ENCODE assay signal across 8 mouse cellular contexts in the genomic region with DNA sequence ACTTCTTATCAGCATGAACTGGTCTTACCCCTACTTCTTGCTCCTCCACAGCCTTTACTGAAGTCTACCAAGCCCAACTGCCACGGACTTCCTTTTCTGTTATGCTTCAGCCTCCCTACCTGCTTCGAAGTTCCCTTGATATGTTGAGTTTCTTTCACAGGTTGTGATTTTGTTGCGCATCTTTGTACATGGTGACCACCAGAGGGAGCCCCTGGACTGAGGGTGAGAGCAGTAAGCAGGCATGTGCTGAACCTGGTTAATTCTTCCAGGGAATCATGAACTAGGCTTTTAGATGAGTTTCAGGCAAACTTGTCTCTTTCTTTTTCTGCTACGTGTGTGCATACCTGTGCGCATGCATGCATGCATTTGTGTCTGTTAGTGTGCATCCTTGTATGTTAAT.
A peak's percentile ranks its signal among the peaks of the same experiment; 100 is the strongest.
DNase-seq lines count a peak whose midpoint lies in the region; ATAC-seq lines count a peak whose summit lies in the region.

No protein-coding gene starts in this region.

- H3K36me3 ChIP-seq in kidney, embryonic 14.5 days (ENCODE audit: control insufficient read depth, insufficient read depth, low read length), result no peaks in the 10 kb centered on the region
- no peaks in the 10 kb centered on the region for H3K36me3 ChIP-seq in neural tube, embryonic 14.5 days (ENCODE audit: control insufficient read depth, insufficient read depth, low read length)

- no peak overlapping the region for H3K4me3 ChIP-seq in kidney, embryonic 14.5 days (ENCODE audit: low read length)
- H3K4me3 ChIP-seq in neural tube, embryonic 14.5 days (ENCODE audit: low read depth, low read length), result no peak overlapping the region

- intact Hi-C loops in left cerebral cortex, postnatal 4 days (cut with DNase I), result loop anchor here (5.0 to 10.0 kb wide), 3 partner anchors 411 to 1168 kb away; no protein-coding TSS in a partner anchor

- peak; percentile 69 for DNase-seq in 416B (ENCODE audit: low read depth)
- DNase-seq in R1 (ENCODE audit: low read depth, low spot score), result peak; percentile 68
- DNase-seq in cerebellum, postnatal 36 days, result peak; percentile 48 to 54
- DNase-seq in gastrocnemius, adult 8-10 months (ENCODE audit: low spot score in 2 of 2), result peak; percentile 8 to 12
- DNase-seq in left cerebral cortex, postnatal 4 days, result peak; percentile 83
- DNase-seq in urinary bladder, postnatal 36 days (ENCODE audit: low spot score in 2 of 2), result peak; percentile 46 to 65

- no peaks in the 10 kb centered on the region for H3K4me1 ChIP-seq in kidney, embryonic 14.5 days (ENCODE audit: control insufficient read depth, insufficient read depth, low read length)
- no peaks in the 10 kb centered on the region for H3K4me1 ChIP-seq in neural tube, embryonic 14.5 days (ENCODE audit: control insufficient read depth, insufficient read depth, low read length)

- no peaks in the 10 kb centered on the region for H3K9me3 ChIP-seq in kidney, embryonic 14.5 days (ENCODE audit: control insufficient read depth, low read length)
- H3K9me3 ChIP-seq in neural tube, embryonic 14.5 days (ENCODE audit: control insufficient read depth, low read length), result no peaks in the 10 kb centered on the region

- H3K27me3 ChIP-seq in kidney, embryonic 14.5 days (ENCODE audit: control insufficient read depth, insufficient read depth, low read length), result no peaks in the 10 kb centered on the region
- H3K27me3 ChIP-seq in neural tube, embryonic 14.5 days (ENCODE audit: control insufficient read depth, insufficient read depth, low read length), result no peaks in the 10 kb centered on the region

- no peak overlapping the region for H3K9ac ChIP-seq in kidney, embryonic 14.5 days (ENCODE audit: low read depth, low read length)
- H3K9ac ChIP-seq in neural tube, embryonic 14.5 days (replicated peaks; ENCODE audit: low read depth, low read length), result no peak overlapping the region

- 33% methylated on average over 5 of the region's 5 CpGs for WGBS in kidney, embryonic 14.5 days
- WGBS in neural tube, embryonic 14.5 days, result 38% methylated on average over 5 of the region's 5 CpGs

- peak; percentile 55; the same call in 1 of the 2 replicates for ATAC-seq in kidney, embryonic 14.5 days (ENCODE audit: low FRiP score, low TSS enrichment)
- peak; percentile 24; the same call in 1 of the 2 replicates for ATAC-seq in neural tube, embryonic 14.5 days (ENCODE audit: low read depth)

- H3K4me2 ChIP-seq in kidney, embryonic 14.5 days (replicated peaks; ENCODE audit: low read depth, low read length), result no peak overlapping the region
- no peak overlapping the region for H3K4me2 ChIP-seq in neural tube, embryonic 14.5 days (ENCODE audit: low read depth, low read length)

- no peak overlapping the region for H3K27ac ChIP-seq in kidney, embryonic 14.5 days (ENCODE audit: low read depth, low read length)
- no peak overlapping the region for H3K27ac ChIP-seq in neural tube, embryonic 14.5 days (ENCODE audit: low read depth, low read length)

Comparison
In these comparisons a context has a peak if more than half of its experiments do, and no peak if none do; other contexts are left out.
1. DNase-seq: peak in every context shown above with its lines; median percentile 83 in left cerebral cortex, postnatal 4 days; 69 in 416B; 68 in R1; 56 in urinary bladder, postnatal 36 days; 51 in cerebellum, postnatal 36 days; 10 in gastrocnemius, adult 8-10 months.